Mouse (Mus musculus): ENCODE measurements around the gene Cyb561d1.
"Not testable (repeated sequence)": the region's sequence is repeated elsewhere in the genome, so short reads cannot be mapped to it uniquely, and the experiment has no call there.

Gene Cyb561d1

GRCm38 (mm10) chr3:108200329-108201323 lies at the start of gene Cyb561d1:
Cyb561d1 (minus strand) TSS chr3:108201212.
- DNase-seq, result peak; percentile 95

DNA sequence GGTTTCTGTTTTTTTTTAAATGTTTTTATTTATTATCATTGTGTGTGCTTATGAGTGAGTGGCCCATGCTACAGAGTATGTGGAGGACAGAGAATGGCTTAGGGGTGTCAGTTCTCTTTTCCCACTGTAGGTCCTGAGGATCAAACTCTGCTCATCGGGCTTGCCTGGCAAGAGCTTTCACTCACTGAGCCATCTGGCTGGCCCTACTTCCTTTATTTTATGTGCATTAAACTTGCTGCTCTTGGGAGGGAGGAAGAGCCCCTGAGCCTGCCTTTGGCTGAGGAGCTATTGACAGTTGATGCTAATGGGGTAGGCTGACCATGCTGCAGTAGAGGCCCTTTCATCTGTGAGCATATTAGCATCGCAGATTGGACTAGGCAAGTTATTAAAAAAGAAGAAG lies 45.8 kb upstream of the Cyb561d1 start:
- DNase-seq, result no peak

GRCm38 (mm10) chr3:108241243-108241839 lies 40.3 kb upstream of the Cyb561d1 start:
- DNase-seq, result no peak

- not testable (repeated sequence) for DNase-seq
These were observed 36.6 kb upstream of the Cyb561d1 start for GRCm38 (mm10) chr3:108237474-108238102.

GRCm38 (mm10) chr3:108231646-108232045 lies 30.6 kb upstream of the Cyb561d1 start:
- DNase-seq, result peak in 1 of 2 experiments; percentile 46

- peak in 1 of 2 experiments; percentile 48 for DNase-seq
These were observed 26.5 kb upstream of the Cyb561d1 start for GRCm38 (mm10) chr3:108227521-108227920.

DNA sequence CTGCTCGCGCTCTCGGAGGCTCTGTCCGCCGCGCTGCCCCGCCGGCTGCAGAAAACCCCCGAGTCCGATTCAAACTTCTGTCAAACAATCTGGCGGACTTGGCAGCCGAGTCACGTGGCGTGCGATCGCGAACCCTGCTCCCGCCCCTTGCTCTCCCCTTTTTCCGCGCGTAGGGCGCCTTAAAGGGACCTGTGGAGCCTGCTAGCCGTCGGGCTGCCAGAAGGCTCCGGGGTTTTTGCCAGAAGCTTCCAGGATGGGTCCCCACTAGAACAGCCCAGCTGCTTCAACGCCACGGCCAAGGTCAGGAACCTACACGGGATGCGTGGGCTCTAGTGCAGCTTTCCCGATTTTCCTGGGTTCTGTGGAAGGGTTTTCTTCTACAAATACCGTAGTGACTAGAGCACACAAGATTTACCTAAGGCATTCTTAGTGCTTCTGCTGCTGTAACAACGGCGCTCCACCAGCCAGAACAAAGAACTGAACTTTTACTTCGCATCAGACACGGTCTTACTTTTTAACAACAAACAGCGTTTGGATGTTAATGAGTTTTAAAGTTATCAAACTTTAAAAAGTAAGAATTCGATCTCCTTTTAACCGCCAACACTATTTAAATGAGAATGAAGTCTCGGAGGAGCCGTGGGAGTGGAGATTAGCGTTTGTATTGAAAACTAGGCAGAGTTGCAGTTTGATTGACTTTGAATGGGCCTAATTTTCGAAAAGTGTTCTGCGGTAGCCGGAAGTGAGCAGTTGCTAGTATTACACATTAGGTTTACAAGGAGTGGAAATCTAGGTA lies 25.7 kb upstream of the Cyb561d1 start, which contains the start of gene Sypl2:
Gene Sypl2, minus strand, starts transcription at position 91 of the 793 bp plus-strand sequence.
- peak; percentile 80 to 86 for DNase-seq

GRCm38 (mm10) chr3:108225711-108226557 lies 24.9 kb upstream of the Cyb561d1 start:
- DNase-seq, result peak; percentile 82 to 87

GRCm38 (mm10) chr3:108220661-108221060 lies 19.6 kb upstream of the Cyb561d1 start:
- no peak for DNase-seq

- no peak for DNase-seq
These were observed 13.7 kb upstream of the Cyb561d1 start for GRCm38 (mm10) chr3:108214734-108215133.

- DNase-seq, result peak; percentile 60 to 69
These were observed 11.4 kb upstream of the Cyb561d1 start for GRCm38 (mm10) chr3:108212406-108212805.

DNA sequence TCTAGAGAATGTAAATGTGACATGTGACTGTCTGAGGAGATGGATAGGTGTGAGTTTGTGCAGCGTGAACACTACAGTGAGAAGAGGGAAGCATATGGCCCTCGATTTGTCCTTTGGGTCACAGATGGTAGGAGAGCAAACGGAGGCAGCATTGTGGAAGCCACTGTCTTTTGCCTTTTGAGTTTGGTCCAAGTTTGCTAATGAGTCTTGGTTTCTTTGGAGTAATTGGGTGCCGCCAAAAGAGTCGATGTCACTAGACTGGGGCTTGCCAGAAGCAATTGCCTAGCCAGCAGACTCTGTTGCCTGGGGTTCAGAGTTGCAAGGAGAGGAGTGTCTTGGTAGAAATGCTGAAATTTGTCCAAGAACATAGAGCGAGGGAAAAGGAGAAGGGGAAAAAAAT lies 10.8 kb upstream of the Cyb561d1 start:
- DNase-seq, result no peak

GRCm38 (mm10) chr3:108210771-108211139 lies 9.7 kb upstream of the Cyb561d1 start, which contains the start of gene Atxn7l2:
Atxn7l2 (minus strand) TSS chr3:108210934.
- DNase-seq, result peak; percentile 57 to 61

DNA sequence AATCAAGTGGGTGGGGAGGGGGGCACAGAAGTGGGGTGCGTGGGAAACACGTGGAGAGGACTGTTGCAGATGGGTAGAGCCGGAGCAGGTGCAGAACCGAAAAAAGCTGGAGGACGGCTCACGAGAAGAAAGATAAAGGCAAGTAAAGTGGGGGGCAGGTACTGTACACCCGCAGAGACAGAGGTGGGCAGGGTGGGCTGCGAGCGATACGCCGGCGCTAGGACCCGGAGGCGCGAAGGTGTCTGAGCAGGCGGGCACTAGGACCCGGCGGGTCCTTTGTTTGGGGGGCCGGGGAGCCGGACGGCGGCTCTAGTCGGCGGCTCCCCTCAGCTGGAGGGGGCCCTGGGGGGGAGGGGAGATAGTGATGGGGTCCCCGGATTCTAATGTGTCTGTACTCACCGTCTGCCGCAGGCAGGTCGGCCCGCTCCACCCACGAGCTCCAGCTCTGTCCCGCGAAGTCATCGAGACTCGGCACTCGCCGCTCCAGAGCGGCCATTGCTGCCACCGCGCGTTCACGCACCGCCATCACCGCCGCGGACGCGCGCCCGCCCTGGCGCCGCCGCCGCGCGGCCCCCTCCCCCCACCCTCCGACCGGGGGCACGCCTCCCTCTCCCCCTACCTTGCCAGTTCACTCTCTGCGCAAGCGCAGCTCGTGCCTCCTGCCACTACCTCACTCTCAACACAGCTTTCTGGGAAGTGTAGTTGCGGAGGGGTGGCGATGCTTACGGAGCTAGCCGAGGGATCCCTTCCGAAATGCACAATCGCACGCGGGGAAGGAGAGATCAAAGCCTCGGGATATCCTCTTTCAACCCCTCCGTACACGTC lies 9.1 kb upstream of the Cyb561d1 start:
- peak; percentile 93 to 94 for DNase-seq

DNA sequence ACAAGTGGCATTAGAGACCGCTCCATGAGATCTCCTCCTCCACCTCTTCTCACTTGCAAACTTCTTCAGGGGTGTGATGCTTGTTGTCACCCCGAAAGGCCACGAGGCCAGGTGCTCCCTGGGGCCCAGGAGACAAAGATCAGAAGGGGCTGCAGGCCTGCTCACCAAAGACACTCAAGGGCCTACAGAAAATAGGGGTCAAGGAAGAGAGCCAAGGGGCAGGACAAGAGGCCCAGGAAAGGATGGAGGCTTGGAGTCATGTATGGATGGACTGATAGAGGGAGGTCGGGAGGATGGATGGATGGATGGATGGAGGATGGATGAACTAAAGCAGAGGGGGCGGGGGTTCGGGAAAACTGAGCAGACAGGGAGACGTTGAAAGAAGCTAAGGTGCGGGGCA lies 8.5 kb upstream of the Cyb561d1 start:
- no peak for DNase-seq

DNA sequence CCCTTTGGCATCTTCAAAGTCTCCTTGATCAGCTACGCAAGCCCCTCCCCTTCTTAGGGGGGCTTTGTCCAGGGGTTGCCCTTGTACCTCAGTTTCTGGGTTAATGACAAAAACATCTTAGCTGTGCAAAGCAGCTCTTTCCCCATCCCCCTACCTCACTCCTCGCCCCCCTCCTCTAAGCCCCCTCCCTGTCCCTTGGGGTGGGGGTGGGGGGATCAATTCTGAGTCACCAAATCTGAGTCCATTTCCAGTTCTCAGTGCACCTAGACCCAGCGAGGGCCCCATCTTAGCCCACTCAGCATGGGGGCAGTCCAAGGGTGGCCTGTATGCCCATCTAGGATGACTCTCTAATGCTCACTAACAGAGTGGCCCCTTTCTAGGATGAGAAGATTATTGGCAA lies 8.0 kb upstream of the Cyb561d1 start:
- DNase-seq, result no peak

- no peak for DNase-seq
These were observed 5.8 kb upstream of the Cyb561d1 start for GRCm38 (mm10) chr3:108206731-108207375.

DNA sequence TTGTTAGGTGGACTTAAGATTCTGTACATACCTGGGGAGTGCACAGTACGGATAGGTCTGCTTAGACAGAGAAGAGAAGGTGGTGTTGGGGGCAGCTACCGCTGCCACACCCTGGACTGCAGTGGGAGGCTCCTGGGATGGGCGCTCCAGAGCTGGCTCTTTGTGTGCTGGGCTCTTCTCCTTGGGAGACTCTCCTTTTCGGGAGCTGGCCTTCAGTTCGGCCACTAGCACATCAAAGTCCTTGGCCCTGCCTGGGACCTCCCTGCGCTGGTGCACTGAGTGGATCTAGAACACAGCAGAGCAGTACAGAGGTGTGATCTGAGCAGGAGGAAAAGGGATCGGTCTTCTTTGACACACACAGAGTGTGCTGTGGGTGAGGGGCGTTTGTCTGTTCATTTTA lies 4.6 kb upstream of the Cyb561d1 start:
- no peak for DNase-seq

- no peak for DNase-seq
These were observed 3.5 kb upstream of the Cyb561d1 start for GRCm38 (mm10) chr3:108204470-108204869.
